Mouse (Mus musculus) T-helper 1 cell (primary cell): Measurements from ENCODE around the gene Surf2.

Experiments used
- in situ Hi-C: fragments of 300-600 bp; cut with MboI, MseI; formaldehyde crosslinking; loops from one replicate; pipeline ENCODE4 v1.15.1; 2025; ENCODE audit warnings: high pct_unique_total_duplicates

Gene Surf2

DNA sequence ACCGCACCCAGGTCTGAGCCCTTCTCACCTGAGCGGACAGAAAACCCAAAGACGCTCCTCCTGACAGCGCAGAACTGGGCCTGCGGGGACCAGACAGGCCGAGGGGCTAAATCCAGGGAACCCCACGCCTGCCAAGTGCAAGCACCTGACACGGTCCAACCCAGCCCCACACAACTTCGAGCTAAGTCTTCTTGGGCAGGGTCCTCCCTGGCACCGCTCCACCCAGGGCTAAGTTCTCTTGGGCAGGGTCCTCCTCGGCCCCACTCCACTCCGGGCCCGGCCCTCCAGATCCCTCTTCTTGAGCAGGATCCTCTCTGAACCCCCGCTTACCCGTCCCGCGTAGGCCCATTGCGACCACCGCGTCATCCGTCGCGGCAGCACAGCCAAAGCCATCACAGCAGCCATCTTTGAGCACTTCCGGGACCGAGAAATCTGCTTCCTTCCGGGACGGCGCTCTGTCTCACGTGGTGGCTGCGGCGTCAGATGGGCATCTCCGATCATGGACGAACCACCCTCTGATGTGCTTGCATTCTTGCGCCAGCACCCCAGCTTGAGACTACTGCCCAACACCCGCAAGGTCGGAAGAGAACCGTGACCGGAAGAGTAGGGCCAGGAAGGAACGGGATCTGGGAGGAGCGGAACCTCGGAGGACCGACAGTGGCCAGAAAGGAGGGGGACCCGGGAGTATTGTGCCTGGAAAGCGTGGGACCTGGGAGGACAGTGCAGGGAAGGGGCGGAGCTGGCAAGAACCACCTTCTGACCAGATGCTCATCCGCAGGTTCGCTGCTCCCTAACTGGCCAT, at the start of gene Surf2, which contains the start of gene Surf1:
TSS of gene Surf2 (plus strand) at position 441 of the 802 bp plus-strand sequence.
TSS of gene Surf1 (minus strand) at position 604 of the 802 bp plus-strand sequence.
- in situ Hi-C loops = no loop called here

DNA sequence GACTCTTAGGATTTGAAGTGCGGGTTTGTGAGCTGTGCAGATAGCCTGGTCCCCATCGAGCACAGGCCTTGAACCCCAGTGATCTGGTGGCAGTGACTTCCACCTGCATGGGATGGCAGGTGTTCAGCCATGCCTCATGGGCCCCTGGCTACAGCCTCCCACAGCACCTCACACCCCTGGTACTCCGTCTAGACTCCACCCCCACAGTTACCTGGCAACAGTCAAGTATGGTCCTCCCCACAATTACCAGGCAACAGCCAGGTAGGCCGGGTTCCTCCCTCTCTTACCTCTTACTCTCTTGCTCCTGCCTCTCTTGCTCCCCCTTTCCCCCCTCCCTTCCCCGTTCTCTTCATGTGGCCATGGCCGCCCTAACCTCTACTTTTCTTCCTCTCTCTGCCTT, 45.5 kb upstream of the Surf2 start:
- in situ Hi-C loops = no loop called here

DNA sequence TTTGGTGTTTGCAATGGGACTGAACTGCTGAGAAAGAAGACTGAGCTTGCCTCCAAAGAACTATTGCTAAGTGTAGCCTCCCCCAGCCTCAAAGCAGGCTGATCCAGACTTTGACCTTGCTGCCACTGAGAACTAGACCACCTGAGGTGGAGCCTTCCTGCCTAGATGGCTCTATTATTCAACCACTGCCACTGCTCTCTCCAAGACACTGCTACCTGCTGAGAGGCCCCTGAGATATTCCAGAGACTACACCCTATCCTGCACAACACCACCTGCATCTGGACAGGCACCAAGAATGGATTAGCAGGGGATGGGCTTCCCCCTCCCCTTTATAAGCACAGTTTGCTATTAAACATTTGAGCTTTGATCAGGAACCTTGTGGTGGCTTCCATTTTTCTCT, 37.6 kb upstream of the Surf2 start:
- in situ Hi-C loops = no loop called here

DNA sequence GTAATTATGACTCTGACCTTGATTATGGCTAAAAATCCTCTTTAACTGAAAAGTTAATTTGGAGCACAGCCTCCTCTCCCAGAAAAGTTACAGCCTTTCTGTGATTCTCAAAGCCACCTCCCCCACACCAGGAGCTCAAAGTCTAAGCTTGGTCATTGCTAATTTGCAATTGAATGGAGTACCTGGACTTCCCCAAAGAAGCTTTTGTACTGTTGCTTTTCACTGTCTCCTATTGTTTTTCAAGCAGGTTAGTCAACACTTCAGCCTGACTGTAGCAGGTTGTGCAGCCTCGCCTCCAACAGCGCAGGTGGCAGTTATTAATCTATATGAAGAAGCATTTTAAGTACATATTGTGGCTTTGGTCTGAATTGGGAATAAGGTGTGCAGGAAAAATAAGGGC, 30.6 kb upstream of the Surf2 start:
- in situ Hi-C loops = loop anchor here (10.0 kb wide), 1 partner anchor 779 kb away; no protein-coding TSS in a partner anchor

DNA sequence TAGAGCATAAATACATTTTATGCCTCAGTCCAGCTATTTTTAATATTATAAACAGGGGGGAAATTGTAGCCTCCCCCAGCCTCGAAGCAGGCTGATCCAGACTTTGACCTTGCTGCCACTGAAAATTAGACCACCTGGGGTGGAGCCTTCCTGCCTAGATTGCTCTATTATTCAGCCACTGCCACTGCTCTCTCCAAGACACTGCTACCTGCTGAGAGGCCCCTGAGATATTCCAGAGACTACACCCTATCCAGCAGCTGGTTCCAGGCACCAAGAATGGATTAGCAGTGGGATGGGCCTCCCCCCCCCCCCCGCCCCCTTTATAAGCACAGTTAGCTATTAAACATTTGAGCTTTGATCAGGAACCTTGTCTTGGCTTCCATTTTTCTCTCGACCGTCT, 30.0 kb upstream of the Surf2 start:
- in situ Hi-C loops = loop anchor here (10.0 kb wide), 1 partner anchor 779 kb away; no protein-coding TSS in a partner anchor

DNA sequence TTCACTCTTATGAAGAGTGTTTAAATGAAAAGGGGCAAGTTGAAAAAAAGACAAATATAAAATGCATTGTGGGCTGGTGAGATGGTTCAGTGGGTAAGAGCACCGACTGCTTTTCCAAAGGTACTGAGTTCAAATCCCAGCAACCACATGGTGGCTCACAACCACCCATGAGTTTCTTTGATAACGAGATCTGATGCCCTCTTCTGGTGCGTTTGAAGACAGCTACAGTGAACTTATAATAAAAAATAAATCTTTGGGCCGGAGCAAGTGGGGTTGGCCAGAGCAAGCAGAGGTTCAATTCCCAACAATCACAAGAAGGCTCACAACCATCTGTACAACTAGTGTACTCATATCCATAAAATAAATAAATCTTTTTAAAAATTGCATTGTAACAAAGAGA, 20.3 kb upstream of the Surf2 start:
- in situ Hi-C loops = no loop called here

DNA sequence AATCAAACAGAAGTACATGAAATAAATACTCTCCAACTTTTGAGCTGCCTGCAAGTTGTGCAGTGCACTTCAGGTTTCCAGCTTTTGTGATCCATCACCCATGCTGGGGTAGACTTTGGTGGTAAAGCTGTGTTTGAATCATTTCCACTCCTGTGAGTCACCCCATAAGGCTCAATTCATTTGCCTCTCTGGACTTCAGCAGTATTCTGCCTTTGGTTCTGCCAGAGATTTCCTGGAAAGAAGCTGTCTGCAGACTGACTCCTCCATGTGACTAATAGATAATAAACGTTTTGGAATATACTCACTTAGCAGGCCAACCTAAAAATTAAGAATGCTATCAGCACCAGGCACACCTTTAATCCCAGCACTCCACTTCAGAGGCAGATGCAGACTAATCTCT, 15.4 kb upstream of the Surf2 start:
- in situ Hi-C loops = loop anchor here (5.0 kb wide), 2 partner anchors 408 to 453 kb away; partner anchors contain the start of gene Sec16a

DNA sequence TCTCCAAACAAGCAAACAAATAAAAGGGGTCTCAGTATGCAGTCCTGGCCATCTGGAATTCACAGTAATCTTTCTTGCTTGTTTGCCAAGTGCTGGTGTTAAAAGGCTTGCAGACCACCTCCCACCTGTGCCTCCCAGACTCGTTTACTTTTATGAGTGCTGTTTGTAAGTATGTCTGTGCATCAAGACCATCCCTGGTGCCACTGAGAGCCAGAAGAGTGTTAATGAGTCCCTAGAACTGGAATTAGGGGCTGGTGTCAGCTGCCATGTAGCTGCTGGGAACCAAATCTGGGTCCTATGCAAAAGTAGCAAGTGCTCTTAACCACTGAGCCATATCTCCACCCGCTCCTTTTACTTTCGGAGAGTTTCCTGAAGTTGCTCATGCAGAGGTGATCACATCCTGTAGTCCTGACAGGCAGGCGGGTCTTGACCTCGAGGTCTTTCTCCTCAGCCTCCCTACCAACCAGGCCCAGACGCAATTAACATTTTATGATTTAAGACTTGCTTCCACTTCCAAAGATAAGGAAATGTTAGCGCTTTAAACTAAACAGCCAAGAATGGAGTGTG, 14.2 kb upstream of the Surf2 start:
- in situ Hi-C loops = loop anchor here (5.0 kb wide), 2 partner anchors 410 to 455 kb away; partner anchors contain the start of gene Sec16a

DNA sequence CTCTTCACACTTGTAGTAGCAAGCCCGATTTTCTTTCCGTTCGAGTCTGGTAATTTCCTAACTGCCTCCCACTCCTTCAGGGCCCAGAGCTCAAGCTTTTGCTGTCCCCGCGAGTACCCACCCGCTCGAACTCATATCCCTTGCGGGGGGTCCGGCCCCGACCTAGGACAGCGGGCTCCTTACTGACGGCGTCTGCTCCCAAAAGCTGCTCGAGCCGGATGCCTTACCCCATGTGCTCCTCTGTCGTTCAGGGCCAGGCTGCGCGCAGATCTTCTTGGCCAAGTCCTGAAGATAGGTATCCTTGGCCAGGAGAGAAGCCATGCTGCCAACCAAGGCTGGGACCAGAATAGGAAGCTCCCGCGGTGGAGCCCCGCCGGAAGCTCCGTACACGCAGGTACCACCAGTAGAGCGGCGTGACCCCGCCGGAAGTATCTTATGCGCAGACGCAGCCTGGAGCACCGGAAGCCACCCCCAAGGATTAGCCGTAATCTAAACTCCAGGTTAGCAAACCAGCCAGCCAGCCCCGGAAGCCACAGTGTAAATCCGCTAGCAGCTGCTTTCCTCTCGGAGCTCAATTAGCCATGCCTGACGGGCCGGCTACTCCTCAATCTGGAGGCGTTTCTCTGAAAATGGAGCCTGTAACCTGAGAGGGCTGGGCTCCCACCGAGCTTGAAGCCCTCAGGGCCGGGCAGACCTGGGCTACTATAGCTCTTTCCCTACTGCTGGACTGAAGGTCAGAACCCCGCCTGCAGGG, 13.5 kb upstream of the Surf2 start, which contains the start of gene Surf6:
TSS of gene Surf6 (minus strand) at position 413 of the 754 bp plus-strand sequence.
- in situ Hi-C loops = loop anchor here (5.0 kb wide), 2 partner anchors 410 to 455 kb away; partner anchors contain the start of gene Sec16a

DNA sequence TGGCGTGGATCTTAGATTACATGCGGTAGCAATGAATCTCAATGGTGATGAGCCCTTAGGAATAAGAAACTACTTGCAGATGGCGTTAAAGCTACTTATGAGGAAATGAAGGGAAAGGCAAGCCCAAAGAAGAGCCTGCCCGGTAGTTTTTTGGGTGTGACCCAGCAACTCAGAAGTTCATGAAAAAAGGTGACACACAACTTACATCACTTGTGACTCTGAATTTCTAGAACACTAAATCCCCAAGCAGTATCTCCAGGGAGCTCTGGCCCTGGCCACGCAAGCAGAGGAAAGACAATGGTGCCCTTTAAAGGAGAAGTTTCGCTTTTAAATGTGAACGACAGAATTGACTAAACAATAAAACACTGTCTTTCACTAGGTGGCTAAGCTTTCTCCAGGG, 12.9 kb upstream of the Surf2 start:
- in situ Hi-C loops = loop anchor here (5.0 kb wide), 2 partner anchors 411 to 456 kb away; partner anchors contain the start of gene Sec16a

DNA sequence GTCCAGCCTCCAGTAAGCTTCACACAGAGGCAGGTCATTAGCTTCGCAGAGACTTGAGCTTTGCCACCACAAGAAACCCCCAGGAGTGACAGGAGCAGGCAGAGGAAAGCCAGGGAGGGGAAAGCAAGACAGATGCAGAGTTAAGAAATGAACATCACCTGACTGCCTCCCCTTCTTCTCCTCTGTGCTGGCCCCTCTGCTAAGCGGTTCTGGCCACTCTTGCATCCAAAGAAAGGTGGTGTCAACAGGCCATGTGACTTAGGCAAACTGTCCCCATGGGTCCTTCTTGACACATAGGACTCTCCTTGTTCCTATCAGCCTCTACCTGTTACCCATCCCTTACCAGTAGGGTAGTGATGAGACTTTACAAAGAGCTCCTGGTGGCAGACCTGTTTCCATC, 10.2 kb upstream of the Surf2 start:
- in situ Hi-C loops = no loop called here

DNA sequence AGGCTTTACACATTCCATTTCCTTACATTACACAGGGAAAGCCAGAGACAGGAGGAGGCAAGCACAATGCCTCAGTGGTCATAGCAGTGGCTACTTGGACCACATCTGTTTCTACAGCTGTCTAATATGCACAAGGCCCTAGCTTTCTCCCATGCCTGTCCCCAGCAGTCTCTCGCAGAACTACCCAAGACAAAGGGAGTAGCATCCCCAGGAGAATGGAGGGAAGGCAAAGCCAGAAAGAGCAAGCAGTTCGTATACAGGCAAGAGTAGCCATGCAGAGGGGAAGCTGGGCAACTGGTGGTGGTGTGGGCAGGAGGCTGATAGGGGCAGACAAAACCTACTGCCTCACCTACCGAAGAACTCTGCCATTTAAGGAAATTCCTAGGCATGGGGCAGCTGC, 9.7 kb upstream of the Surf2 start:
- in situ Hi-C loops = no loop called here

DNA sequence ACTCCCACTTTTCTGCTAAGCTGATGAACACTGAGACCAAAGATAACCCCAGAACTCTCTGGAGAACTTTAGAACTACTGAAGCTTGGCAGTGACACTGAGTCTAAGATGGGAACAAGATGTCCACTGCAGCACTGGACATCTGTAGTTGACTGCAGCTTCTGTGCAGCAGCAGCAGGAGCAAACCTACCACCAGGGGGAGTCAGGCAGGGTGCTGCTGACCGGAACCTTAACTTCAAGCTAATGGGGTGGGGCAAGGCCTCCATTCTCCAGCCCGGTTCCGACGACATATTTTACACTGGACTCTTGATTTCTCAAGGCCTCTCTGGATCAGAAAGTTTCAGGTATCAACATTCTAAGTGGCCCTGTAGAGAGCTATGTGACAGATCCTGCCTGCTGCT, 9.1 kb upstream of the Surf2 start:
- in situ Hi-C loops = no loop called here

DNA sequence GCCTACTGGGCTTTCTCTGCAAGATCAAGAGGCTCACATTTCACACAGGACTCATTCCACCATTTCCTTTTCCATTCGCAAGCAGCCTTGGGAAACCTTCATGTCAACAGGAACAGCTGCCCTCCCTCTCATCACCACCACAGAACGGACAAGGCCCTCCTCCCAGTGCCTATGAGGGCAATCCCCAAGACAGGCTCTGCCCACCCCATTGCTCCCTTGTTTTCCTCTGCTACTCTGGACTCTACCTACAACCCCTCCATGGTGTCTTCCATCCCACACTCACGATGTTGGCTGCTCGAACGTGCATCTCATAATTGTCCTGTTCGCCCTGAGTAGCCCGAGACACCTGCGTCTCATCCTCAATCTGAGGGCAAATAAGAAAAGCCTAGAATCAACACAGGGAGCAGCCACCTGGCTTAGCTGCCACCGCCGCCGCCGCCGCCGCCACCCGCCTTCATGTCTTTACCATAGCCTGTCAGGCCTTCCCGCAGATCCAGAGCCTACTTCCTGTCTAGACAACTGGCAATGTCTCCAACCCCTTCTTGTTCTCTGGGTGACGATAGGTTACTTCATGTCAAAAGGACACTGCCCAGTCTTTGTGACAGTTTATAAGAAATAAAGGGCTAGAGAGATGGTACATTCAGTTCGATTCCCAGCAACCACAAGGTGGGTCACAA, 7.3 kb upstream of the Surf2 start:
- in situ Hi-C loops = no loop called here

DNA sequence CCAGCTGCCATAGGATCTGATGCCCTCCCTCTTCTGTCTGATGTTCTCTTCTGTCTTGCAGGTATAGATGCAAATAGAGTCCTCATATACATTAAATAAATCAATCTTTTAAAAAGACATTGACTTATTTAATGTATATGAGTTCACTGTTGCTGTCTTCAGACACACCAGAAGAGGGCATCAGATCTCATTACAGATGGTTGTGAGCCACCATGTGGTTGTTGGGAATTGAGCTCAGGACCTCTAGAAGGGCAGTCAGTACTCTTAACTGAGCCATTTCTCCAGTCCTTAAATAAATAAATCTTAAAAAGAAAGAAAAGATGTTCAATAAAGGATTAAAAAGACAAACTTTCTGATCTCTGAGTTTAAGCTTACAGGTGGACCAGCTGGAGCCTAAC, 6.8 kb upstream of the Surf2 start:
- in situ Hi-C loops = no loop called here

DNA sequence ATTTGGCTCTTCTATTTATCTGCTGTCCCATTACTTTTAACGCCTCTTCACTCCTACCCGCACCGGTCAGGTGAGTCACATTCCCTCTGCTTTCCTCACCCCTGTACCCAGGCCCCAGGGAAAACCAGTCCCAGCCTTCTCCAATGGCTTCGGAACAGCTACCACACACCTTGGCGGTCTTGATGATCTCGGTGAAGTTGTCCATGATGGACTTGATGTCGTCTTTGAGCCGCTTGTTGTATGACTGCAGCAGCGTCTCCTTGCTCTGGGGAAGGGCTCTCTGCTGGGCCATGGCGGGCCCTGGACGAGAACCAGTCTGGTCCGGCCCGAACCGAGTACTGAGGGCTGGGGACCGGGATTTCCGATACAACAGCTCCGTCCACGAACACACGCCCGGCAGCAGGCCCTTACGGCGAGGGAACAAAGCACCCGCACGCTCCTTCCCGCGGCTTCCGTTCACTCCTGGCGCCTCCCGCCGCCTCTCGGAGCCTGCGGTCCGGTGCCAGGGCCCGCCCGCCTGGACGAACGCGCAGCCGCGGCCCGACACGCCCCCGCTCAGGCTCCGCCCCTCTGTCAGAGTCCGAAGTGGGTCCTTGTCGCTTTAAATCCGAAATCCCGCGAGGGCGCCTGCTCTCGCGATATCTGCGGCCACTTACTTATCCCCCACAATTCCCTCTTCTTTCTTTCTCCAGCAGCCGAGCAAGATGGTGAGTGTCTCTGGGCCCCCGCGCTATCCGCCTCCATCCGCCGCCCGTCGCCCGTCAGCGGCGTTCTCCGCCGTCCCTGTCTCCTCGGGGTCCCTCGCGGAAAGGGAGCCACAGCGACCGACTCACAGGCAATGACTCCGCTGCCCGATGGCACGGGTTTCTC, 5.8 kb upstream of the Surf2 start, which contains the start of the genes Med22 and Rpl7a:
TSS of gene Med22 (minus strand) at position 554 of the 870 bp plus-strand sequence.
TSS of gene Rpl7a (plus strand) at position 641 of the 870 bp plus-strand sequence.
- in situ Hi-C loops = no loop called here

DNA sequence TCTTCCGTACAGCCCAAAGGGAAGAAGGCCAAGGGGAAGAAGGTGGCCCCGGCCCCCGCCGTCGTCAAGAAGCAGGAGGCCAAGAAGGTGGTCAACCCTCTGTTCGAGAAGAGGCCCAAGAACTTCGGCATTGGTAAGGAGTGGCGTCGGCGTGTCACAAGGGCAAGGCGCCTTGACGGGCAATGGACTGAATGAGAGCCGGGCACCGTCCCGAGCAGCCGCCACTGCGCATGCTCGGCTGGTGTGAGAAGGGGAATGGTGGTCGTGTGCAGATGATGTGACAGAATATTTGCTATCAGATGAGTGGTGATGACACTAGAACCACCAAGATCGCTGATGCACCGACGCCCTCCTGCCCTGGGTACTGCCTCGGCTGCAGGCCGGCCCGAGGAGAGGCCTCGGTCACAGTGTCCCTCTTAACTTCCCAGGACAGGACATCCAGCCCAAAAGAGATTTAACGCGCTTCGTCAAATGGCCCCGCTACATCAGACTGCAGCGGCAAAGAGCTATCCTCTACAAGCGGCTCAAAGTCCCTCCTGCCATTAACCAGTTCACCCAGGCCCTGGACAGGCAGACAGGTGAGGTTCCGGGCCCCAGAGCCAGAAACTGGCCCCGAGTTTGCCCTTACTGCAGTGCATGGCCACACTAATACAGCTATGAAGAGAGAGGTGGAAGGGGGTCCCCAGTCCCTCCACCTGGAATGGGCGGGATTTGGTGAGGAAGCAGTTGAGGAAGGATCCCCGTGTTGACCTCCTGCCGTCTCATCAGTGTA, 5.0 kb upstream of the Surf2 start:
- in situ Hi-C loops = no loop called here

DNA sequence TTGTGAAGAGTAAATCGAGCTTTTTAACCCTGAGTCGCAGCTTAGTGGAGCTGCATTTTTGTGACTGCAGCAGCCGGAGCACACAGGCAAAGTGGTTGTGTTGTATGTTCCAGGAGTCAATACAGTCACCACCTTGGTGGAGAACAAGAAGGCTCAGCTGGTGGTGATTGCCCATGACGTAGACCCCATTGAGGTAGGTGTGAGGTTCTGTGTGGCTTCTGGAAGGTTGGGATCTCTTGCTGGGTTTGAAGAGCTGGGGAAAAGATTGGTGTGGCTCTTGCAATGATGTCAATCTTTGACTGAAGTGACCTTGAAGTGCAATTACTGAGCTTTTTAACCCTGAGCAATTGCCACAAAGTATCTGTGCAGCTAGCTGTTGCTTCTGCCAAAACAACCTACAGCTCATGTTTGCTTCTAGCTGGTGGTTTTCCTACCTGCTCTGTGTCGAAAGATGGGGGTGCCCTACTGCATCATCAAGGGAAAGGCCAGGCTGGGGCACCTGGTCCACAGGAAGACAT, 3.9 kb upstream of the Surf2 start:
- in situ Hi-C loops = no loop called here

DNA sequence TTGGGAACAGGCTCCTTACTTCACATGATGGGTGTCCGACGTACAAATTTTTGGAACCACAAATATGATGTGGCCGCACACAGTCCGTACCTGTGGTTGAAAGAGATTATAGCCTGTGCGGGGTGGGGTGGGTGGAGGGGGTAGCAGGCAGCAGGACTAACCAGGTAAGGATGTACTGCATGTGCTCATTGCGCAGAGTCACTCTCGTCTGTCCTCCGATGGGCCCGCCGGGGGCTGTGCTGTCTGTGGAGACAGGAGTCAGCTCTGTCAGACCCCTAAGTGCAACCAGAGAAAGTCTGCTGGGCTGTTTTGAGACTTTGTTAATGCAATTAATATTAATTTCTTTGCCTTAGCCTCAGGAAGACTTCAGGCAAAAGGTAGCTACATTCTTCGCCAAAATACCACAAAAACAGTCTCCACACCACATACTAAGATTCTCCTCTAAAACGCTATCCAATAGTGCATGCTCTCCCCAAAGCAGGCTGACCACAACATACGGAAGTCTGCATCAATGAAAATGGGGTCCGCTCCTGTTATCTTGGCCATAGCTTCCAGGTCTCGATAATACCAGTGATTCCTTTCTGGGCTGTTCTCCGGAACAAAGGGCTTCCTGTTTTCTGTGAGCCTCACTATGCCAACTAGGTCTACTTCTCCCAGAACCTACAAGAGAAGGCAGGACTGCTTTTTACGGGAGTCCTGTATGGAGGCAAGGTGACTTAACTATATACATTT, 2.6 kb upstream of the Surf2 start:
- in situ Hi-C loops = no loop called here
